Mouse (Mus musculus) 3134 (cell line): ENCODE results near the gene Adra1b.

Experiments
- DNase-seq: peaks from one replicate; pipeline ENCODE4 v3.0.0-alpha.2; 2011; ENCODE audit warnings: low spot score; ENCODE audit not compliant: insufficient read length; ENCODE audit errors: extremely low read depth

The Adra1b gene

GRCm38 (mm10) chr11:43901051-43901654 lies at the start of gene Adra1b:
Adra1b (minus strand) TSS chr11:43901210.
- no peak for DNase-seq

GRCm38 (mm10) chr11:43950274-43950673 lies 49.3 kb upstream of the Adra1b start:
- no peak for DNase-seq

DNA sequence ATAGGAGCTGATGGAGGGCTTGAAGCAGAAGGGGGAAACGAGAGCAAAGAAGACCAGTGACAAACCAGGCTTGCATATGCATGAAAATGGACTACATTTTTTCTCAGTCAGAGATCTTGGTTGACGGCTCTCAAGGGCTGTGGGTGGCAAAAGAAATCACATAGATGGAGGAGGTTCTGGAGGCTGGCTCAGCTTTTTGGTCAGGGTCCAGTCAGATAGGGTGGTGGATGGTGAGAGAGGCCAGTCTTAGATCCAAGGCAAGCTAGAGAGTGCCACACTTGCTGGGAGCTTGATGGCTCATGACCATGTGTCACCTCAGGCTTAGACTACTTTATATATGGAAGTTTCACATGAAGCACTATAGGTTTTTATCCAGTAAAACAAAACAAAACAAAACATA lies 42.8 kb upstream of the Adra1b start:
- DNase-seq, result no peak

DNA sequence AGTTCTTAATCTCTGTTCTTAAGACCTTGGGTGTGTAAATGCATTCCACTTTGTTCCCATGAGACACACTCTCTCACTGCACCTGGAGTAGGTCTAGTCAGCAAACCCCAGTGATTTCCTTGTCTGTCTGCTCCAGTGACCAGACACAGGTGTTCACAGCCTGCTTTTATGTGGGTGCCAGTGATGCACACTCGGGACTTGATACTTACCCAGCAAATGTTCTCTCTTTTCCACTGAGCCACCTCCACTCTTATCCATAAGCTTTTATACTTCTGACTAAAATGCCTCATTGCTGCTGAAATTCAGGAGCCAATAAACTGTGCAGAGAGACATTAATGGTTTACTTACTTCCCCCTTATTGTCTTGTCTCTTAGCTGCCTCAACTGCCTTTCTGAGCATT lies 42.2 kb upstream of the Adra1b start:
- no peak for DNase-seq

- peak; percentile 38 for DNase-seq
These were observed 39.6 kb upstream of the Adra1b start for GRCm38 (mm10) chr11:43940501-43941202.

- DNase-seq, result no peak
These were observed 35.0 kb upstream of the Adra1b start for GRCm38 (mm10) chr11:43936023-43936422.

DNA sequence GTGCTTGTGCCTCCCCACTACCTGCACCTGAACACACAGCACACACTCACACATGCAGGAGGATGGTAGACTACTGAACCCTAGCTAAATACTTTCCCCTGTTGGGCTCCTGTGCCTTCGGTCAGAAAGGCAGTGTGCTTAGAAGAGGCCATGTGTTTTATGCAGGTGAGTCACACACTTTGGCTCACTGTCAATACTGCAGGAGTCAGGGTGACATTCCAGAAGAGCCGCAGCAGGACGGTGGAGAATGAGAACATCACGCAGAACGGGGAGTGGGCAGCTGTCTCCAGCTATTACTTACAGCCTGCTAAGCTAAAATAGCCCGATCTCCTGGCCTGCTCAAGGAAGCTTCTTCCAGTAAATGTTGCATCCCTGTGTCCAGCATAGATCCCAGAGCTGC lies 32.5 kb upstream of the Adra1b start:
- DNase-seq, result peak; percentile 80

GRCm38 (mm10) chr11:43933000-43933399 lies 32.0 kb upstream of the Adra1b start:
- DNase-seq, result no peak

GRCm38 (mm10) chr11:43930191-43930590 lies 29.2 kb upstream of the Adra1b start:
- DNase-seq, result no peak

DNA sequence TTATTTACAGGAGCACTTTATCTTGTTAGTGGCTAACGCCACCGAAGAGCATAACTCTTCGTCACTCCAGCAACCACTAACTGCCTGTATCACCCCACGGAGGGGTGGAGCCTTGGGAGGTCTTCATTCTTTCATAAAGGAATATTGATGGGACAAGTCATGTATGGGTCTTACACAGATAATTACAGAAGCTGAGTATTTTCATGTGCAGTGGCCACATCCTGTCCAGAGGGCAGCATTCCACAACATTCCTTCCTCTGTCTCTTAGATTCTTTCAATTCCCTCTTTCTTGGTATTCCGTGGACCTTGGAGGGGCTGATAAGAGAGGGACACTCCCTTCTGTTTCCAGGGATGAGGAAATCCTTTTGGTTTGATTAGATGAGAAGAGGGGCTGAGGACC lies 28.7 kb upstream of the Adra1b start:
- no peak for DNase-seq

DNA sequence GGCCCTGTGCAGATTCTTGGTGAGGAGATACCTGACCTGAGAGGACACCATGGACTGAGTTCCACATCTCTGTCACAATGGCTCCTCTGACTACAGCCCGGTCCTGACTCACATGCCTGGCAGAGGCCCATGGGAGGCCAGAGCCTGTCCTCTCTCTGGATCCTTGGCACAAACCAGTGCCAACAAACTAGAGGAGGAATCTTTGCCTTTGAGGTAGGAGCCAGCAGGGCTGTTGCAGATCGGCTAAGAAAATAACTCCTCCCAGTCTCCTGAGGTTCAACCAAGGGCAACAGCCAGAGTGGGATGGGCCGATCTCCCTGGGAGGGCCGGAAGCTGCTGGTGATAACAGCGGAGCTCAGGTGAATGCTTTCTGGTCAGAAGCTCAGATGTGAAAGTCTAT lies 28.2 kb upstream of the Adra1b start:
- peak; percentile 79 for DNase-seq

DNA sequence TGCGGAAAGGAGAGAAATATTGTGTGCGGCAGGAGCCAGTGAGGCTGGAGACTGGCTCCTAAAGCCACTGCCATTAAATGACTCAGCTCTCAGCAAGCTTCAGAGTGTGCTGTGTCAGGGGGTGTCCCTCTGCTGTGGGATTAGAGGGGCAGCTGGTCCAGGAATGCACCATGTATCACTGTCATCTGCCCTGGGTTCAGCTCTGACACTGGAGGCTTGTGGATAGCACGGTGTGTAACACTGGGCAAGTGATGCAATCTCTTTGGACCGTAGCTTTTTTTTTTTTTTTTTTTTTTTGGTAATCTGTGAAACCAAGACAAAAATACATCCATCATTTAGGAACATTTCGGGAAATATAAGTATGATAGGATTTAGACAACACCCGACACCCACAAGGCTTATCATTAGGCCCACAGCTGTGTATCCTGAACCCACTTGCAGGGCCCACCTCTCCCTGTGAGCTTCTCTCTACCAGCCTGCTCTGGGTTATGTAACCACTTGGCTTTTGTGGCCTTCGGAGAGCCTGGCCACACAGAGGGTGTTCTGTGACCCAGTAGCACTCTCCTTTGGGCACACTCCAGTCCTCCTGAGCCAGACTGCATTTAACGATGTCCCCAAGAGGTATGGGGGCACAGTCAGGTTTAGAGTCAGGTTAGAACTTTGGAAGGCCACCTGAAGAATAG lies 26.3 kb upstream of the Adra1b start:
- peak; percentile 78 for DNase-seq

GRCm38 (mm10) chr11:43926163-43926562 lies 25.2 kb upstream of the Adra1b start:
- DNase-seq, result peak; percentile 52

DNA sequence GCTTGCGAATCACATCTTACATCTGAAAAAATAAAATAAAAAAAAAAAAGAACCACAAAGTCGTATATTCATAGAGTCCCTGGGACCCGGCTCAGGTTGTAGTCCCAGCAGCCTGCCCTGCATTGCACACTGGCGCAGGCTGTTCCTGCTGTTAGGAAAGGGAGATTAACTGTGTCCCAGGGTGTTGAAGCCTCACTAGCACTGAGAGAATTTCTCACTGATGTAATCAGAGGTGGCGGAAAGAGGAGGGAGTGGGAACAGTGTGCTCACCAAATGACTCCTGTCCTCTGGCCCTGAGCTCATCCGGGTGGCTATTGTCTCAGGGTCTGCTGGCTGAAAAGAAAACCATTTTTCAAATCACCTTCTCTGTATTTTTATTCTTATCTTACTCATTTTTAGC lies 24.6 kb upstream of the Adra1b start:
- DNase-seq, result no peak

DNA sequence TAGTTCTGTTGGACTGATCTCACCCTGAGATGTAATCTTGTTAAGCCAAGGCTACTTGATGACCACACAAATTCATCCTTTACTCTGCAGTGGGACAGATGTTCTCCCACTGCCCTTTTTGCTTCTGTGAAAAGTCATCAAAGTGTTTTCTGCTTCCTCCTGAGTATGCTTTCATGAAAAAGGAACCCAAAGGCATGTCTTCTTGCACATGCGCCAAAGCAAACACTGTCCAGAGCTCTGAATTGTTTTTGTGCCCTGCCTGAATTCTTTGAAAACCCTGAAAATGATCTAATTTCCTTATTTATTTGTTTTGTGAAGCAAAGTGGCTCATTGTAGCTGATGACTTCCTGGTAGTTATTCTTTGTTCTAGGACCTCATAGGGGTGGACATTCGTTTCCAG lies 20.7 kb upstream of the Adra1b start:
- no peak for DNase-seq

DNA sequence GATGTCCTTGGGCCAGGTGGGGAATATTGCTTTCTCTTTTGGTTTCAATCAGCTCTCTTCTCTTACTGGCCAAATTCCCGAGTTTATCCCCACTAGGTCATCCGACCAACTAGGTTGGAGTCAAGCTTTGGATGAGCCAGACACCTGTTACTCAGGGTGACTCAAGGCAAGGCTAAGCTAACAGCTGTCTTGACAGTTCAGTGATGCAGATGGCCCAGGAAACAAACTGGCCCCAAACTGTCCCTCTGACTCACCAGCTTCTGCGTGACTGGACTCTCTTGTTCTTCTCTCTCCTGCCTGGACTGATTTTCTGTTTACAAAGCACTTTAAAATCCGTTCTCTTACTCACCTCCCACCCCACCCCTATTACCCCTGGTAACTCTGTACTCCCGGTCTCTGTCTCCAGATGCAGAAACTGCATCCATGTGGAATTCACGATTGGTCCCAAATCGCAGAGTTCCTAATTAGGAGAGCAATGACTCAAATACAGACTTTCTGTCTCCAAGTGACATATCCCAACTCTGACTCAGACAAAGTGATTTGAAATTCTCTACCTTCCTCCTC lies 18.6 kb upstream of the Adra1b start:
- DNase-seq, result peak; percentile 75

GRCm38 (mm10) chr11:43914552-43915447 lies 13.8 kb upstream of the Adra1b start:
- no peak for DNase-seq

DNA sequence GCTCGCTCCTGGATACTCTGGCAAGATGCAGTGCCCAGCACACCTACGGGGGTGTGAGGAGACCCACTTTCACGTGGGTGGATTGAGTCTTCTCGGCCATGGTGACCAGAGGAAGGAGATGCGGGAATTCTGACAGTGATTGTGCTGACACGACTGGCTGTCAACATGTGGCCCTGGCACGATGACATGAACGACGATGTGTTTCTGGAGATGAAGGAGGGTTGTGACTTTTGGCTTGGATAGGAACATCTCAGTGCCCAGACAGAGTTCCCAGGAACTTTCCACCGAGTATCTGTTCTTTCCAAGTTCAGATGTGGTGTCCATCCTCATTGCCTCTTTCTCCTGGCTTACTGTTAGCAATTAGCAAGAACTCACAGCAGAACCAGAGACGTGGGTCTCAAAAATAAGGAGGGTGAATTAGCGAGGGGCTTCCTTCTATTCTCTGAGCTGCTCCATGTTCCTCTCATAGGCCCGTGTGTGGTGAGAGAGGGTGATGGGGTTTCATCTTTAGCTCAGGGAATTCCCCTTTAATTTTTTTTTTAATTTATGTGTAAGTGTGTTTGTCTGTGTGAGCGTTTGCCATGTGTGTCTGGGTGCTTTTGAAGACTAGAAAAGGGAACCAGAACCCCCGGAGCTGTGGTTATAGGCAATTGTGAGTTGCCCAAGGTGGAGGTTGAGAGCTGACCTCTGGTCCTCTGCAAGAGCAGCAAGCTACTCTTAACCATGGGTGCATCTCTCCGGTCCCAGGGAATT lies 11.3 kb upstream of the Adra1b start:
- no peak for DNase-seq

DNA sequence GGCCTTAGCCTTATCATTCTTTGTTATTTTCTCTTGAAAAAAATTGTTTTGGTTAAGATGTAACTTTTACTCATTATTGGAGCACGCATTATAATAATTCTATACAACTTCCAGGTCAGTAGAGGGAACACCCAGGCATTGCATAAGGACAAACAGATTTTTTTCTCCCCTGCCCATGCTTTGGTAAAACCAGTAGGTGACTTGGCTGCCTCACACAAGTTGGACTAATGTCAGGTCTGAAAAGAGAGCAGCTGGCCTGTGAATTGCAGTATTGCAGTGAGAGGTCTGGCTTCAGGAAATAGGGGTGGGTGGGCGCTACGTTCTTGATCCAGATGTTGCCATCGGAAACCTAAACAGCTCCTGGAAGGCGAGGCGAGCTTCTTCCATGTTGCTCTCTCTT lies 10.6 kb upstream of the Adra1b start:
- no peak for DNase-seq

- DNase-seq, result no peak
These were observed 2.3 kb upstream of the Adra1b start for GRCm38 (mm10) chr11:43903351-43903750.
